Mouse (Mus musculus): ENCODE data around the gene Reln.

DNA sequence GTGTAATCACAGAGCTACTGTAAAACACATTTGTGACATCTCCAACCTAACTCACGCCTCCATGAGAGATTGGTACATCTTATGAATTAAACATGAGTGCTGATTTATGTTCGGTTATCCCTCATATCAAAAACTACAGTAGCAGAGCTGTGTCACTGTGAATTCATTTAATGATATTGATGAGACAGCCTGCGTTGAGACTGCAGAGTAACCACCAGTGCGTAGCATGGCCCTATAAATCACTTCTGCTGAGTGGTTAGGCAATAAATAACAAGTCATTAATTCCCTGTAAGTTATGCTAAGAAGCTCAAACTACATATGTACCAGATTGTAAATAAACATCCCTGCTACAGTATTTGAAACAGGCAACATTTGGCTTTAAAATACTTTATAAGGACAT is 148.0 kb downstream of the Reln start:
- no peak for TF ChIP-seq CTCF (conservative IDR thresholded peaks at IDR 0.05; ENCODE audit: low read length)
- TF ChIP-seq POU5F1 (IDR thresholded peaks at IDR 0.05; ENCODE audit: borderline replicate concordance, low read length): no peak
